Mouse (Mus musculus) kidney, embryonic 15.5 days (tissue): Measurements from ENCODE around the gene Vmn1r2. TPM values are rescaled to one million over a fixed set of nuclear protein-coding genes. Genes with fewer than 3 reads are reported as not detected.
"Not testable (repeated sequence)": the region's sequence is repeated elsewhere in the genome, so short reads cannot be mapped to it uniquely, and the experiment has no call there.

Source experiments
- ATAC-seq: fragments of 200-750 bp; cut with Nextera tagmentation; replicated peaks from 2 replicates; pipeline ENCODE4 v1.8.0; 2017; ENCODE audit warnings: moderate TSS enrichment; ENCODE audit not compliant: low FRiP score
- H3K27ac ChIP-seq: fragments of 300-500 bp; sonication (generic); 2 replicates; pipeline ENCODE4 v1.5.1; 2015; ENCODE audit warnings: mild to moderate bottlenecking, inconsistent platforms
- H3K27me3 ChIP-seq: fragments of 300-500 bp; sonication (generic); 2 replicates; pipeline ENCODE4 v1.6.1; 2015; ENCODE audit warnings: inconsistent platforms
- H3K36me3 ChIP-seq: fragments of 300-500 bp; sonication (generic); 2 replicates; pipeline ENCODE4 v1.6.1; 2015; ENCODE audit warnings: inconsistent platforms
- H3K4me1 ChIP-seq: fragments of 300-500 bp; sonication (generic); 2 replicates; pipeline ENCODE4 v1.6.1; 2015; ENCODE audit warnings: inconsistent platforms
- H3K4me2 ChIP-seq: fragments of 300-500 bp; sonication (generic); 2 replicates; pipeline ENCODE4 v1.6.1; 2015; ENCODE audit warnings: moderate library complexity, mild to moderate bottlenecking, inconsistent platforms
- H3K4me3 ChIP-seq: fragments of 300-500 bp; sonication (generic); replicated peaks from 2 replicates; pipeline ENCODE4 v1.5.1; 2015; ENCODE audit warnings: mild to moderate bottlenecking, inconsistent platforms
- H3K9ac ChIP-seq: fragments of 300-500 bp; sonication (generic); 2 replicates; pipeline ENCODE4 v1.6.1; 2015; ENCODE audit warnings: mild to moderate bottlenecking, inconsistent platforms
- H3K9me3 ChIP-seq: fragments of 300-500 bp; sonication (generic); replicated peaks from 2 replicates; pipeline ENCODE4 v1.6.1; 2016; ENCODE audit warnings: inconsistent platforms
- WGBS: fragments of 180-500 bp; shearing (Covaris S2); methylation state at CpG from one replicate; pipeline ENCODE4 v1.1.7; 2015; ENCODE audit warnings: mixed read lengths; 5-methylcytosine and 5-hydroxymethylcytosine counted together
- polyA plus RNA-seq: library from polyadenylated mRNA; unstranded; fragments of >200 nt; fragmentation: Nextera tagmentation; extraction: Ambion mirVana; gene quantifications from 2 replicates; pipeline ENCODE4 v1.2.1, GENCODE M21; 2015

The Vmn1r2 gene
- not detected in 2 replicates for polyA plus RNA-seq

GRCm38 (mm10) chr4:3167020-3167419 is at the start of gene Vmn1r2:
Gene Vmn1r2, plus strand, starts transcription at chr4:3167320.
- not testable (repeated sequence) for H3K4me1 ChIP-seq, H3K9ac ChIP-seq, H3K27me3 ChIP-seq, H3K4me3 ChIP-seq, H3K9me3 ChIP-seq, H3K36me3 ChIP-seq, H3K4me2 ChIP-seq, H3K27ac ChIP-seq, ATAC-seq
- no CpG with 5 or more reads among the region's 1 CpGs for WGBS

- H3K9ac ChIP-seq, H3K27me3 ChIP-seq, H3K4me3 ChIP-seq, ATAC-seq, H3K4me2 ChIP-seq, H3K4me1 ChIP-seq, H3K36me3 ChIP-seq, H3K27ac ChIP-seq, H3K9me3 ChIP-seq: not testable (repeated sequence)
- WGBS = no CpG with 5 or more reads among the region's 3 CpGs
These were observed 19.2 kb upstream of the Vmn1r2 start for GRCm38 (mm10) chr4:3147926-3148325.

- not testable (repeated sequence) for H3K4me2 ChIP-seq, H3K4me1 ChIP-seq, H3K27ac ChIP-seq, H3K36me3 ChIP-seq, ATAC-seq, H3K27me3 ChIP-seq, H3K9me3 ChIP-seq, H3K9ac ChIP-seq, H3K4me3 ChIP-seq
- WGBS = 64% methylated on average over 2 of the region's 2 CpGs
These were observed 13.8 kb upstream of the Vmn1r2 start for GRCm38 (mm10) chr4:3153320-3153719.

- H3K4me1 ChIP-seq, H3K4me2 ChIP-seq, H3K4me3 ChIP-seq, H3K9me3 ChIP-seq, ATAC-seq, H3K9ac ChIP-seq, H3K36me3 ChIP-seq, H3K27me3 ChIP-seq, H3K27ac ChIP-seq: not testable (repeated sequence)
These were observed 2.7 kb upstream of the Vmn1r2 start for GRCm38 (mm10) chr4:3164429-3164828.

GRCm38 (mm10) chr4:3165046-3165445 is 2.1 kb upstream of the Vmn1r2 start:
- ATAC-seq = 0 out of 2 replicates have a peak, but pooled peaks have one; percentile 62
- no peak overlapping the region for H3K9ac ChIP-seq
- WGBS = 93% methylated on average over 4 of the region's 4 CpGs

GRCm38 (mm10) chr4:3174586-3174985 is 7.5 kb downstream of the Vmn1r2 start:
- not testable (repeated sequence) for H3K36me3 ChIP-seq, H3K27ac ChIP-seq, H3K4me1 ChIP-seq, H3K4me2 ChIP-seq, H3K27me3 ChIP-seq, H3K9ac ChIP-seq, H3K4me3 ChIP-seq, ATAC-seq
- H3K9me3 ChIP-seq = peaks cover 23% of the 10 kb centered on the region
- 77% methylated on average over 4 of the region's 4 CpGs for WGBS

More at GRCm38 (mm10) chr4:3165046-3165445, 2.1 kb upstream of the Vmn1r2 start:
- no peaks in the 10 kb centered on the region for H3K36me3 ChIP-seq
- 0 out of 2 replicates have a peak, but pooled peaks cover 6% of the 10 kb centered on the region for H3K9me3 ChIP-seq
- no peaks in the 10 kb centered on the region for H3K4me1 ChIP-seq
- no peaks in the 10 kb centered on the region for H3K27me3 ChIP-seq
- H3K4me3 ChIP-seq = no peak overlapping the region
- no peak overlapping the region for H3K27ac ChIP-seq
- H3K4me2 ChIP-seq = no peak overlapping the region

- not testable (repeated sequence) for H3K9ac ChIP-seq, ATAC-seq, H3K4me2 ChIP-seq, H3K27me3 ChIP-seq, H3K4me1 ChIP-seq, H3K27ac ChIP-seq, H3K4me3 ChIP-seq, H3K36me3 ChIP-seq
- peaks cover 28% of the 10 kb centered on the region for H3K9me3 ChIP-seq
- 89% methylated on average over 7 of the region's 8 CpGs for WGBS
These were observed 8.6 kb downstream of the Vmn1r2 start for GRCm38 (mm10) chr4:3175756-3176155.

- not testable (repeated sequence) for H3K9ac ChIP-seq, H3K4me2 ChIP-seq, H3K4me1 ChIP-seq, H3K4me3 ChIP-seq, H3K27me3 ChIP-seq, H3K36me3 ChIP-seq, ATAC-seq, H3K27ac ChIP-seq
- H3K9me3 ChIP-seq = peaks cover 28% of the 10 kb centered on the region
- 87% methylated on average over 6 of the region's 6 CpGs for WGBS
These were observed 9.1 kb downstream of the Vmn1r2 start for GRCm38 (mm10) chr4:3176195-3176594.

GRCm38 (mm10) chr4:3176746-3177490 is 9.8 kb downstream of the Vmn1r2 start:
- H3K27ac ChIP-seq, H3K4me2 ChIP-seq, H3K9ac ChIP-seq, H3K4me1 ChIP-seq, H3K36me3 ChIP-seq, ATAC-seq, H3K4me3 ChIP-seq, H3K27me3 ChIP-seq: not testable (repeated sequence)
- 86% methylated on average over 10 of the region's 10 CpGs for WGBS
- peaks cover 28% of the 10 kb centered on the region for H3K9me3 ChIP-seq

- H3K27me3 ChIP-seq, H3K36me3 ChIP-seq, H3K9me3 ChIP-seq, H3K4me2 ChIP-seq, H3K4me1 ChIP-seq, H3K4me3 ChIP-seq, H3K9ac ChIP-seq, H3K27ac ChIP-seq, ATAC-seq: not testable (repeated sequence)
- WGBS = 85% methylated on average over 1 of the region's 1 CpGs
These were observed 18.1 kb downstream of the Vmn1r2 start, which contains the start of gene Vmn1r3 for GRCm38 (mm10) chr4:3185258-3185657. Gene Vmn1r3, minus strand, starts transcription at chr4:3185358.

- not testable (repeated sequence) for H3K4me3 ChIP-seq, H3K4me1 ChIP-seq, H3K27ac ChIP-seq, H3K9me3 ChIP-seq, H3K9ac ChIP-seq, H3K4me2 ChIP-seq, H3K36me3 ChIP-seq, ATAC-seq, H3K27me3 ChIP-seq
- WGBS = 64% methylated on average over 1 of the region's 1 CpGs
These were observed 42.6 kb downstream of the Vmn1r2 start for GRCm38 (mm10) chr4:3209643-3210217.

GRCm38 (mm10) chr4:3213349-3213748 is 46.2 kb downstream of the Vmn1r2 start:
- not testable (repeated sequence) for H3K4me3 ChIP-seq, H3K27ac ChIP-seq, H3K9me3 ChIP-seq, H3K4me1 ChIP-seq, H3K36me3 ChIP-seq, H3K4me2 ChIP-seq, H3K9ac ChIP-seq, H3K27me3 ChIP-seq
- WGBS = 37% methylated on average over 4 of the region's 4 CpGs
- peak; percentile 82 for ATAC-seq
